Mouse (Mus musculus) cerebellum, postnatal 25 days (tissue): Measurements from ENCODE around the gene Spata16.

ENCODE experiments used
- DNase-seq, 2 experiments: peaks; one replicate each; pipeline ENCODE4 v3.0.0; 2021; ENCODE audit warnings: mixed read lengths in 2 of 2

The Spata16 gene

DNA sequence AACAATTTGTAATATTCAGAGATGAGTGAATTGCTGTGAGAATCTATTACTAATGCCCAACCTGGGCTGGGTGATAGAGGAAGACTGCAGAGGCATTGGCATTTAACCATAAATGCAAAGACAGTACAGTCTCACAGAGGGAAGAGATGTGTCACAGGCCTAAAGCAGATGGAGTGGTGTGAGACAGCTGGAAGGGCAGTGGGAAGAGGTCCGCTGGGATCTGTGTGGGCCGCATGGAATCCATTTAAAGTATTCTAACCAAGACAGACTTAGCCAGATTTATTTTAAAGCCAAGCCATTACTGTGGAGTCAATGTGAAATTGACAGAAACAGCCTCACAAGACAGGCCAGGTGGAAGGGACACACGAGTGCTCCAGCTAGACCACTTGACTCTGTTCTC lies 343.0 kb downstream of the Spata16 start:
- DNase-seq: no peak

DNA sequence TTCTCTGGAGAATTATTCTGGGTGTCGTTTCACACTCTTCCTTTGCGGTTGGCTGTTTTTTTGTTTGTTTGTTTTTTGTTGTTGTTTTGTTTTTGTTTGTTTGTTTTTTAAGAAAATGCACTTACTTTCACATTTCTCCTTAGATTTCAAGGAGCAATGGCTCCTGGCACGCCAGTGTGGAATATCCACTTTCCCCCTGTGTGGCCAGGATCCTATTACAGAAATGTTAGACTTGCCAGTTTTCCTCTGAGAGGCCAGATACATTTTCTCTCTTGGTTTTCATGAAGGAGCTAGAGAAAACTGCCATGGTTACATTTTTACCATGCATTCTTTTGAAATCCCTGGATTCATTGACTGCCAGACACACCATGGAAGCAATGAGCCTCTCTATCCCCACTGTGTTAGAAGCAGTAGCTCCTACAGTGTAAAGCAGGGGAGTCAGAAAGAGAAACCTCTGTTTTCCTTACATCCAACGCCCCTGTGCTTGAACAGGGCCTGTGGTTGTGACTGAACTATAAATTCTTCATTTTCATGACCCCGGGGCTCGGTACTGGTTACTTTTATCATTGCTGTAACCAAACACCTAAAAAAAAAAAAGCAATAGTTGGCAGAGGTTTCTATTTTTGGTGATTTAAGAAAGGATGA lies 344.7 kb downstream of the Spata16 start:
- no peak for DNase-seq

DNA sequence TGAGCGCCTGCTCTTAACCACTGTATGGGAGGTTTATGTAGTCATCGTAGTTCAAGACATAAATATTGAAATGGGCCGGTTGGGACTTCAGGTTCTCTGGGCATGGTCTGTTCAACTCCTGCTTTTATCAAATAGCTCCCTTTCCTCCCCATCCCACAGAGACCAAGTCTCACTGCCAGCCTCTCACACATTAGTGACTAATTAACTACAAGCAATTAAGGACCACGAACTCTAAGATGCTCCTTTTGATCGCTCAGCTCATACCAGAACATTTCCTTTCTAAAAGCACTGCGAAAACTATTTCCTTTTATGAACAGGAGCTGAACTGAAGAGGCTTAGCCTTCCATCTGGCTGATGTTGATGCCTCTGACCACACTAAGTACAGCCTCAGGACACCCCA lies 346.3 kb downstream of the Spata16 start:
- no peak for DNase-seq

DNA sequence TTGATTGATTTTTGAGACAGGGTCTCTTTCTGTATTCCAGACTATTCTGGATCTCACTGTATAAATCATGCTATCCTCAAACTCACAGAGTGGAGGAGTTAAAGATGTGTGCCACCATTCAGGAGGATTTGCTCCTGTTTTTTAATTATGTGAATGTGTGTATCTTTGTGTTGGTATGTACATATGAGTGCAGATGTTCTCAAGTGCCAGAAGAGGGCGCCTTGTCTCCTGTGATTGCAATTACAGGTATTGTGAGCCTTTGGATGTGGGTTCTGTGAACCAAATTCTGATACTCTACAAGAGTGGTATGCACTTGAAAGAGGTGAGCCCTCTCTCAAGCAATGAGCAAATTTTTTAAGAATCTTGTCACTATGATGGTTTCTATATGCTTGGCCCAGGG lies 369.4 kb downstream of the Spata16 start:
- no peak for DNase-seq

DNA sequence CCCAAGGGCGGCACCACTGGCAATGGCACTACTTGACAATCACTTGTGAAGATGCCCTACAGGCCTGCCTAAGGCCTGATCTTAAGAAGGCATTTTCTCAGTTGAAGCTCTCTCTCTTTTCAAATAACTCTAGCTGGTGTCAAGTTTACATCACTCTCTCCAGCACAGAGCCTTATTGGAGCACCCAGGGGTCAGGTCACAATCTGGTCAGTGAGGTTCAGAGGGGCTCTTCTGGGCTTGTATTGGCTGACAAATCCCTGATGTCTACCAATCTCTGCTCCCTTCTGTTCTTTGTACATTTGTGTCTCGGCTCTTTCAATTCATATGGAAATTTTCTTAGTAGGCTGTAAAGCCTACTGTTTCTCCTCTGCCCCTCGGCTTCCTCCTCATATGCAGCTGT lies 390.5 kb downstream of the Spata16 start:
- DNase-seq: no peak

DNA sequence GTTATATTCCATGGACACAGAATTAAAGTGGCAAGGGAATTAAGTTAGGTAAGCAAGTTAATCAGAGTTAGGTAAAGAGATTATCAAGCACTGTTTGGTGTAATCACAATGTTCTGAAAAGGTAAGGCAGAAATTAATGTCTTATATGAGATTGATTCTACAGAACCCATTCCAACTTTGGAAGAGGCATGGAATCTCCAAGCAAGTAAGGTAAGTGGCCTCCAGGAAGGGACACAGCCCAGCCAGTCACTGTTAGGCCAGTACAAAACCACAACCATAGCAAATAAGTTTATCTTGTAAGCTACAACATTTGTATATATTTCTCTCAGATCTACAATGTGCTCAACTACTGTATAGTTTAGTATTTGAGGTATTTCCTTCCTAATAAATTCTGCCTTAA lies 391.1 kb downstream of the Spata16 start:
- no peak for DNase-seq

DNA sequence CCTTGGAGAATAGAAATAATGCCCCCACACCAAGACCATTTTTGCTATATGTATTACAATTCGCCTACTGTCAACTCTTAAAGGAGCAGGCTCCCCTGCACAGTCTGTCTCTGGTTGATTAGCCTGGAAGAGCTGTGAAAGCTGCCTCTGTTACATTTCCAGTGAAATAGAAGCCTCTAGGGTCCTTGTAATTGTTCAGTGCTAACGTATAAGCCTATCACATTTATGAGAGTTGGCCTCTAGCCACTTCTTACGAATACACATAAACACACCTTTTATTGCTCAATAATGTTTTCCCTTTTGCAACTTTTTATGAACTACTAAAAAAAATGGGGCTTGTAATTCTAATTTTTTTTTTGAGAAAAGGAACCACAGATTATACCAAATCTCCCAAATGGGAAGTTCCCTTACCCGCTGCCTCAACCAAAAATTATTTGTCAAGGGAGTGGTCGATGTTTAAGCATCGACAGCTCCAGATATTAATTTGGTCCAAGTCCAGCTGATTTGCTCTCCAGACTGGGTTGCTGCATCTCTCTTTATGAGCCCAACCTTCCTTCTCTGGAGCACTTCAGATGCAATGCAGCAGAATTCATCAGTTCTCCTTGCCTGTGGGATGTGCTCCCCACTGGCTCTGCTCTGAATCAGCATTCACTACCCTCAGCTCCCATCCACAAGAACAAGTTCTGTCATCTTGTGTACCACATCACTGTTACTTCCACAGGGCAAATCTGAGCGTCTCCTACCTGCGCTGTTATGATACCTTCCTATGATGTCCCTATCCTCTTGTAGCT lies 392.8 kb downstream of the Spata16 start:
- no peak for DNase-seq
